16 mouse cellular contexts compared by ENCODE assay signal in the genomic region with DNA sequence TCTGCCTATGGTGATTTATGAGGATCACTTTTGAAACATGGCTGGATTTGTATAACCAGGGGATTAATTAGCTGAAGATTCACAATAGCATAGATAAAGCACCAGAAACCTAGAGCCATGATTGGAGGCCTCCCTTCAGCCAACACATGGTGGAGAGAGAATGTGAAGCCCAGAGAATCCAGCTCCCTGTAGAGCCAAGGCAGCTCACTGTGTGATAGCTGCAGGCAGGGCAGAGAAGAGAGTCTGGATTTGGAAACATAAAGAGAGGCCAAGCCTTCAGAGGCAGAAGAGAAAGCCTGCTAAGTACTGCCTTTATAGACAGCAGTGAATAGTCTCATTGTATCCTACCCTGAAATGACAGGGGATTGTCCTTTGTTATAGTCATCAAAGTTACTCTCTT.
A peak's percentile ranks its signal among the peaks of the same experiment; 100 is the strongest.
DNase-seq lines count a peak whose midpoint lies in the region; ATAC-seq and TF ChIP-seq lines count a peak whose summit lies in the region.
"Had no signal": no experiment of that assay in that cellular context is flagged by ENCODE, and none has a peak within 500 bp of the region (broad histone marks: within the 10 kb centered on the region; RNA-seq: fewer than 3 reads in every experiment).

No protein-coding gene starts in this region.

- peak; percentile 16 for DNase-seq in midbrain, embryonic 10.5 days (ENCODE audit: low spot score)
- no peak for DNase-seq in midbrain, embryonic 14.5 days
- no peak for DNase-seq in hindbrain, embryonic 14.5 days (ENCODE audit: low spot score)
- DNase-seq in thymus, postnatal 0 days (ENCODE audit: low spot score), result no peak
- DNase-seq in liver, postnatal 0 days, result no peak
- DNase-seq: cerebellum, adult 11-12 months; gastrocnemius, postnatal 25 days; heart, postnatal 36 days; kidney, adult 11 months; lung, adult 18-20 months; spleen, adult 18-20 months; thymus, postnatal 4 days had no signal

- no peak overlapping the region for H3K9ac ChIP-seq in midbrain, embryonic 14.5 days (replicated peaks; ENCODE audit: low read length)
- no peak overlapping the region for H3K9ac ChIP-seq in embryonic facial prominence, embryonic 12.5 days
- H3K9ac ChIP-seq in hindbrain, embryonic 14.5 days, result no peak overlapping the region
- H3K9ac ChIP-seq in neural tube, embryonic 15.5 days (replicated peaks), result no peak overlapping the region
- H3K9ac ChIP-seq in liver, postnatal 0 days (replicated peaks), result no peak overlapping the region

- H3K4me2 ChIP-seq in midbrain, embryonic 14.5 days (ENCODE audit: low read length), result no peak overlapping the region
- no peak overlapping the region for H3K4me2 ChIP-seq in embryonic facial prominence, embryonic 12.5 days (replicated peaks)
- no peak overlapping the region for H3K4me2 ChIP-seq in hindbrain, embryonic 14.5 days (replicated peaks)
- no peak overlapping the region for H3K4me2 ChIP-seq in neural tube, embryonic 15.5 days
- no peak overlapping the region for H3K4me2 ChIP-seq in liver, postnatal 0 days (ENCODE audit: low read depth, low read length)

- H3K27me3 ChIP-seq in midbrain, embryonic 10.5 days (ENCODE audit: low read depth, poor library complexity, severe bottlenecking), result no peaks in the 10 kb centered on the region
- H3K27me3 ChIP-seq in midbrain, embryonic 14.5 days (ENCODE audit: control insufficient read depth, insufficient read depth, low read length), result no peaks in the 10 kb centered on the region
- H3K27me3 ChIP-seq in embryonic facial prominence, embryonic 12.5 days, result no peaks in the 10 kb centered on the region
- no peaks in the 10 kb centered on the region for H3K27me3 ChIP-seq in hindbrain, embryonic 14.5 days (ENCODE audit: control insufficient read depth, insufficient read depth, low read length)
- no peaks in the 10 kb centered on the region for H3K27me3 ChIP-seq in neural tube, embryonic 15.5 days (replicated peaks)
- H3K27me3 ChIP-seq in liver, postnatal 0 days (ENCODE audit: insufficient read depth, low read length), result no peaks in the 10 kb centered on the region

- H3K9me3 ChIP-seq in midbrain, embryonic 10.5 days (replicated peaks), result no peaks in the 10 kb centered on the region
- H3K9me3 ChIP-seq in midbrain, embryonic 14.5 days (ENCODE audit: control insufficient read depth, low read length), result no peaks in the 10 kb centered on the region
- H3K9me3 ChIP-seq in embryonic facial prominence, embryonic 12.5 days, result no peaks in the 10 kb centered on the region
- H3K9me3 ChIP-seq in hindbrain, embryonic 14.5 days (ENCODE audit: control insufficient read depth, low read length), result no peaks in the 10 kb centered on the region
- no peaks in the 10 kb centered on the region for H3K9me3 ChIP-seq in neural tube, embryonic 15.5 days (replicated peaks)
- H3K9me3 ChIP-seq in liver, postnatal 0 days (ENCODE audit: low read length), result no peaks in the 10 kb centered on the region
- H3K9me3 ChIP-seq: heart, embryonic 10.5 days had no signal

- peak overlapping the region; percentile 63; the same call in 1 of the 2 replicates for H3K27ac ChIP-seq in midbrain, embryonic 10.5 days (replicated peaks)
- no peak overlapping the region for H3K27ac ChIP-seq in midbrain, embryonic 14.5 days (replicated peaks; ENCODE audit: low read depth, low read length)
- H3K27ac ChIP-seq in embryonic facial prominence, embryonic 12.5 days, result 0 out of 2 replicates have a peak overlapping the region, but pooled peaks have one; percentile 3
- H3K27ac ChIP-seq in hindbrain, embryonic 14.5 days, result peak overlapping the region; percentile 56
- H3K27ac ChIP-seq in neural tube, embryonic 15.5 days (replicated peaks), result peak overlapping the region; percentile 20; the same call in 1 of the 2 replicates
- no peak overlapping the region for H3K27ac ChIP-seq in liver, postnatal 0 days (ENCODE audit: low read depth)
- H3K27ac ChIP-seq: heart, embryonic 10.5 days; macrophage had no signal

- H3K4me1 ChIP-seq in midbrain, embryonic 10.5 days, result peaks cover 24% of the 10 kb centered on the region
- peaks cover 20% of the 10 kb centered on the region for H3K4me1 ChIP-seq in midbrain, embryonic 14.5 days (ENCODE audit: control insufficient read depth, insufficient read depth, low read length)
- H3K4me1 ChIP-seq in embryonic facial prominence, embryonic 12.5 days, result 0 out of 2 replicates have a peak, but pooled peaks cover 6% of the 10 kb centered on the region
- H3K4me1 ChIP-seq in hindbrain, embryonic 14.5 days (replicated peaks; ENCODE audit: control insufficient read depth, insufficient read depth, low read length), result peaks cover 20% of the 10 kb centered on the region; the same call in 1 of the 2 replicates
- peaks cover 12% of the 10 kb centered on the region; the same call in 1 of the 2 replicates for H3K4me1 ChIP-seq in neural tube, embryonic 15.5 days
- H3K4me1 ChIP-seq in liver, postnatal 0 days (ENCODE audit: insufficient read depth), result no peaks in the 10 kb centered on the region
- H3K4me1 ChIP-seq: heart, embryonic 10.5 days had no signal

- no peak for TF ChIP-seq CTCF in liver, postnatal 0 days (IDR thresholded peaks at IDR 0.05; ENCODE audit: low read depth)

- no peak overlapping the region for H3K4me3 ChIP-seq in midbrain, embryonic 10.5 days
- H3K4me3 ChIP-seq in midbrain, embryonic 14.5 days (replicated peaks; ENCODE audit: low read depth, low read length), result no peak overlapping the region
- no peak overlapping the region for H3K4me3 ChIP-seq in embryonic facial prominence, embryonic 12.5 days
- no peak overlapping the region for H3K4me3 ChIP-seq in hindbrain, embryonic 14.5 days (replicated peaks; ENCODE audit: low read length)
- H3K4me3 ChIP-seq in neural tube, embryonic 15.5 days (replicated peaks), result no peak overlapping the region
- no peak overlapping the region for H3K4me3 ChIP-seq in liver, postnatal 0 days (ENCODE audit: low read depth, low read length)
- H3K4me3 ChIP-seq: heart, embryonic 10.5 days had no signal

- TF ChIP-seq EP300 in liver, postnatal 0 days (IDR thresholded peaks at IDR 0.05; ENCODE audit: low read depth), result no peak

- no peaks in the 10 kb centered on the region for H3K36me3 ChIP-seq in midbrain, embryonic 10.5 days
- no peaks in the 10 kb centered on the region for H3K36me3 ChIP-seq in midbrain, embryonic 14.5 days (ENCODE audit: control insufficient read depth, insufficient read depth, low read length)
- no peaks in the 10 kb centered on the region for H3K36me3 ChIP-seq in embryonic facial prominence, embryonic 12.5 days
- no peaks in the 10 kb centered on the region for H3K36me3 ChIP-seq in hindbrain, embryonic 14.5 days (replicated peaks; ENCODE audit: control insufficient read depth, insufficient read depth)
- H3K36me3 ChIP-seq in neural tube, embryonic 15.5 days, result no peaks in the 10 kb centered on the region
- no peaks in the 10 kb centered on the region for H3K36me3 ChIP-seq in liver, postnatal 0 days (replicated peaks; ENCODE audit: insufficient read depth, low read length)
- H3K36me3 ChIP-seq: heart, embryonic 10.5 days had no signal

- ATAC-seq in midbrain, embryonic 14.5 days (ENCODE audit: low FRiP score, low TSS enrichment), result no peak
- no peak for ATAC-seq in embryonic facial prominence, embryonic 12.5 days (ENCODE audit: insufficient number of reproducible peaks, insufficient read depth, low FRiP score, low TSS enrichment)
- ATAC-seq in hindbrain, embryonic 14.5 days (ENCODE audit: low FRiP score), result no peak
- ATAC-seq in neural tube, embryonic 15.5 days (ENCODE audit: low FRiP score), result no peak
- no peak for ATAC-seq in liver, postnatal 0 days

Comparison
In these comparisons a context has a peak if more than half of its experiments do, and no peak if none do; other contexts are left out.
1. H3K27ac ChIP-seq: peak in midbrain, embryonic 10.5 days (single experiment), embryonic facial prominence, embryonic 12.5 days (single experiment), hindbrain, embryonic 14.5 days (single experiment) and neural tube, embryonic 15.5 days (single experiment); none in midbrain, embryonic 14.5 days (single experiment) and liver, postnatal 0 days (single experiment).